Mouse (Mus musculus) small intestine, adult 2 months (tissue): ENCODE data around the gene Gm20929.
"Not testable (repeated sequence)": the region's sequence is repeated elsewhere in the genome, so short reads cannot be mapped to it uniquely, and the experiment has no call there.

Experiments used
- CTCF ChIP-seq: fragments of 200-500 bp; IDR thresholded peaks from 2 replicates; pipeline ENCODE4 v1.5.1; 2012; ENCODE audit warnings: low read depth, mild to moderate bottlenecking, control low read depth, inconsistent platforms, low read length, moderate library complexity, mixed read lengths; ENCODE audit not compliant: insufficient replicate concordance, insufficient read length; ENCODE audit errors: extremely low read depth
- POLR2A ChIP-seq: fragments of 200-500 bp; IDR thresholded peaks from 2 replicates; pipeline ENCODE4 v1.6.1; 2012; ENCODE audit warnings: low read depth, mild to moderate bottlenecking, control low read depth, inconsistent platforms, low read length, moderate library complexity

DNA sequence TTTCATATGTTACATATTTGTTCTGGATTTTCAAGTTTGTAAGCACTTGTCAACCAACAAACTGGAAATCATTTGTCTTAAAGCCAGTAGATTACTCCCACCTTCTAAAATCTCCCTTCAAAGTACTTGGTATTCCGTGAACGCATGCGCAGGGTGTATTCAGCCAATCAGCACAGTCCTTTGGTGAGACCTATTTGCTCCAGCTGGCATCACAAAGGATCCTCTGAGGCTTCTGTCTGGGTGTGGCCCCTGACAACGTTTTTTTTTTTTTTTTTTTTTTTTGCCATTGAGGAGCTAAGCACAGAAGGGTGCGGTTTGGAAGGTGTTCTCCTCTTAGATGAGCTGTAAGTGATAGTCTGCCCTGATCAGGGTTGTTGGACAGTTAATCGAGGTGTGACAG lies at the start of gene Gm20929:
- TF ChIP-seq CTCF, POLR2A: not testable (repeated sequence)
